Mouse (Mus musculus) MEL (cell line): ENCODE data around the gene Ccdc85c. TPM values are rescaled to one million over a fixed set of nuclear protein-coding genes. Genes with fewer than 3 reads are reported as not detected.

Experiments
- DNase-seq: peaks from one replicate; pipeline ENCODE4 v3.0.0; 2011; ENCODE audit warnings: low read depth, low spot score
- H3K27ac ChIP-seq: 2 replicates; pipeline ENCODE4 v1.5.1; 2012; ENCODE audit warnings: low read depth, mild to moderate bottlenecking, control low read depth, low read length, moderate library complexity; ENCODE audit not compliant: control insufficient read depth
- H3K27me3 ChIP-seq, 2 experiments: fragments of 150-350 bp in 1 of 2; sonication (generic) in 1 of 2; 2 replicates each; pipeline ENCODE4 v1.6.1; 2012; ENCODE audit warnings: low read length in 2 of 2, mild to moderate bottlenecking in 2 of 2, improper control_type of control experiment in 1 of 2, moderate library complexity in 1 of 2; ENCODE audit not compliant: insufficient read depth in 2 of 2, control insufficient read depth in 1 of 2
- H3K36me3 ChIP-seq, 2 experiments: 2 replicates each; pipeline ENCODE4 v1.6.1; 2012 to 2014; ENCODE audit warnings: low read length in 2 of 2, improper control_type of control experiment in 1 of 2, inconsistent platforms in 1 of 2, mild to moderate bottlenecking in 1 of 2; ENCODE audit not compliant: insufficient read depth in 2 of 2, control insufficient read depth in 1 of 2
- H3K4me1 ChIP-seq, 2 experiments: fragments of 150-350 bp in 1 of 2; sonication (generic) in 1 of 2; 2 replicates each; pipeline ENCODE4 v1.6.1; 2012; ENCODE audit warnings: low read length in 2 of 2, improper control_type of control experiment in 1 of 2, mild to moderate bottlenecking in 1 of 2; ENCODE audit not compliant: insufficient read depth in 2 of 2, control insufficient read depth in 1 of 2
- H3K4me3 ChIP-seq, 2 experiments: fragments of 150-350 bp in 1 of 2; sonication (generic) in 1 of 2; 2 replicates each; pipeline ENCODE4 v1.5.1; 2012; ENCODE audit warnings: low read depth in 2 of 2, low read length in 2 of 2, mild to moderate bottlenecking in 2 of 2, moderate library complexity in 2 of 2, control low read depth in 1 of 2, improper control_type of control experiment in 1 of 2; ENCODE audit not compliant: control insufficient read depth in 1 of 2, insufficient read depth in 1 of 2
- H3K79me2 ChIP-seq: 2 replicates; pipeline ENCODE4 v1.6.1; 2012; ENCODE audit warnings: mild to moderate bottlenecking, low read length, moderate library complexity; ENCODE audit not compliant: control insufficient read depth, poor library complexity, insufficient read depth
- H3K9ac ChIP-seq: 2 replicates; pipeline ENCODE4 v1.6.1; 2012; ENCODE audit warnings: low read depth, mild to moderate bottlenecking, control low read depth, low read length, moderate library complexity; ENCODE audit not compliant: control insufficient read depth, poor library complexity, severe bottlenecking
- H3K9me3 ChIP-seq: fragments of 150-350 bp; sonication (generic); replicated peaks from 2 replicates; pipeline ENCODE4 v1.6.1; 2012; ENCODE audit warnings: mild to moderate bottlenecking, low read length, improper control_type of control experiment, moderate library complexity; ENCODE audit not compliant: insufficient read depth
- BHLHE40 ChIP-seq: IDR thresholded peaks from 2 replicates; pipeline ENCODE4 v1.6.1; 2012; ENCODE audit warnings: low read depth, mild to moderate bottlenecking, inconsistent platforms, low read length, improper control_type of control experiment, borderline replicate concordance
- CTCF ChIP-seq, 3 experiments: IDR thresholded peaks in 2 of 3; conservative IDR thresholded peaks in 1 of 3; 2 replicates each; pipeline ENCODE4 v1.5.1; 2011 to 2012; ENCODE audit warnings: low read length in 3 of 3, low read depth in 2 of 3, mild to moderate bottlenecking in 2 of 3, improper control_type of control experiment in 1 of 3, inconsistent platforms in 1 of 3, mixed read lengths in 1 of 3, moderate library complexity in 1 of 3; ENCODE audit not compliant: control insufficient read depth in 1 of 3, insufficient read depth in 1 of 3, poor library complexity in 1 of 3, severe bottlenecking in 1 of 3
- EP300 ChIP-seq, 2 experiments: IDR thresholded peaks; 2 replicates each; pipeline ENCODE4 v1.6.1; 2011; ENCODE audit warnings: improper control_type of control experiment in 2 of 2, low read length in 2 of 2, low read depth in 1 of 2, mild to moderate bottlenecking in 1 of 2
- GABPA ChIP-seq: IDR thresholded peaks from 2 replicates; pipeline ENCODE4 v1.6.1; 2012; ENCODE audit warnings: low read depth, mild to moderate bottlenecking, inconsistent platforms, low read length, improper control_type of control experiment, moderate library complexity
- HCFC1 ChIP-seq: IDR thresholded peaks from 2 replicates; pipeline ENCODE4 v1.6.1; 2012; ENCODE audit warnings: low read depth, mild to moderate bottlenecking, inconsistent platforms, low read length, improper control_type of control experiment, moderate library complexity
- JUND ChIP-seq: IDR thresholded peaks from 2 replicates; pipeline ENCODE4 v1.6.1; 2011; ENCODE audit warnings: low read depth, mild to moderate bottlenecking, improper control_type of control experiment, low read length
- KAT2A ChIP-seq: conservative IDR thresholded peaks from 2 replicates; pipeline ENCODE4 v1.6.1; 2012; ENCODE audit warnings: low read depth, low read length, improper control_type of control experiment, inconsistent platforms
- MAX ChIP-seq: IDR thresholded peaks from 2 replicates; pipeline ENCODE4 v1.6.1; 2011; ENCODE audit warnings: low read length, improper control_type of control experiment
- MAZ ChIP-seq: IDR thresholded peaks from 2 replicates; pipeline ENCODE4 v1.6.1; 2012; ENCODE audit warnings: low read depth, mild to moderate bottlenecking, inconsistent platforms, low read length, improper control_type of control experiment
- MEF2A ChIP-seq: IDR thresholded peaks from 2 replicates; pipeline ENCODE4 v1.6.1; 2014; ENCODE audit warnings: low read depth, mild to moderate bottlenecking, inconsistent platforms, low read length, improper control_type of control experiment; ENCODE audit not compliant: poor library complexity, insufficient replicate concordance, severe bottlenecking; ENCODE audit errors: extremely low read depth
- MXI1 ChIP-seq: IDR thresholded peaks from 2 replicates; pipeline ENCODE4 v1.6.1; 2011; ENCODE audit warnings: mild to moderate bottlenecking, low read depth, low read length, improper control_type of control experiment
- NELFE ChIP-seq: IDR thresholded peaks from 2 replicates; pipeline ENCODE4 v1.6.1; 2011; ENCODE audit warnings: low read depth, low read length, improper control_type of control experiment
- NRF1 ChIP-seq: IDR thresholded peaks from 2 replicates; pipeline ENCODE4 v1.6.1; 2014; ENCODE audit warnings: low read depth, mild to moderate bottlenecking, inconsistent platforms, low read length, improper control_type of control experiment, moderate library complexity; ENCODE audit not compliant: poor library complexity, insufficient read depth, severe bottlenecking
- POLR2AphosphoS2 ChIP-seq: IDR thresholded peaks from 2 replicates; pipeline ENCODE4 v1.6.1; 2011; ENCODE audit warnings: low read length, improper control_type of control experiment
- POLR2AphosphoS5 ChIP-seq: IDR thresholded peaks from 2 replicates; pipeline ENCODE4 v1.6.1; 2012; ENCODE audit warnings: low read depth, borderline replicate concordance, mild to moderate bottlenecking, inconsistent platforms, low read length, moderate library complexity, mixed read lengths
- RAD21 ChIP-seq: IDR thresholded peaks from 2 replicates; pipeline ENCODE4 v1.6.1; 2011; ENCODE audit warnings: mild to moderate bottlenecking, low read depth, low read length, improper control_type of control experiment
- RCOR1 ChIP-seq: IDR thresholded peaks from 2 replicates; pipeline ENCODE4 v1.6.1; 2012; ENCODE audit warnings: low read depth, mild to moderate bottlenecking, inconsistent platforms, low read length, improper control_type of control experiment
- SMC3 ChIP-seq: IDR thresholded peaks from 2 replicates; pipeline ENCODE4 v1.6.1; 2011; ENCODE audit warnings: low read depth, low read length, improper control_type of control experiment
- TAL1 ChIP-seq: IDR thresholded peaks from 2 replicates; pipeline ENCODE4 v1.6.1; 2012; ENCODE audit warnings: mild to moderate bottlenecking, inconsistent platforms, low read length, moderate library complexity, mixed read lengths
- TBP ChIP-seq: IDR thresholded peaks from 2 replicates; pipeline ENCODE4 v1.8.0; 2011; ENCODE audit warnings: low read depth, low read length, improper control_type of control experiment
- TCF12 ChIP-seq: IDR thresholded peaks from 2 replicates; pipeline ENCODE4 v1.6.1; 2014; ENCODE audit warnings: low read depth, mild to moderate bottlenecking, inconsistent platforms, low read length, improper control_type of control experiment, moderate library complexity
- USF1 ChIP-seq: IDR thresholded peaks from 2 replicates; pipeline ENCODE4 v1.6.1; 2014; ENCODE audit warnings: low read depth, mild to moderate bottlenecking, inconsistent platforms, low read length, improper control_type of control experiment, moderate library complexity
- ZKSCAN1 ChIP-seq: IDR thresholded peaks from 2 replicates; pipeline ENCODE4 v1.6.1; 2012; ENCODE audit warnings: low read depth, mild to moderate bottlenecking, inconsistent platforms, low read length, improper control_type of control experiment, moderate library complexity
- ZMIZ1 ChIP-seq: IDR thresholded peaks from 2 replicates; pipeline ENCODE4 v1.6.1; 2012; ENCODE audit warnings: low read depth, mild to moderate bottlenecking, inconsistent platforms, low read length, improper control_type of control experiment, moderate library complexity
- polyA plus RNA-seq, 2 experiments: library from polyadenylated mRNA; stranded (reverse) in 1 of 2; unstranded in 1 of 2; fragments of >175 nt in 1 of 2; fragments of >200 nt in 1 of 2; gene quantifications; 2 replicates each; pipeline versions ENCODE4 v1.2.1 to v1.2.4; 2012; ENCODE audit warnings: low replicate concordance in 2 of 2, low read depth in 1 of 2; ENCODE audit not compliant: insufficient read length in 2 of 2, insufficient read depth in 1 of 2, missing spikeins in 1 of 2
- total RNA-seq: library from RNA; depleted of rRNA; stranded (reverse); fragments of 300-350 nt; gene quantifications from 2 replicates; pipeline ENCODE4 v1.2.3, GENCODE M21; 2012

The Ccdc85c gene
- total and polyA plus RNA-seq, 3 experiments = 19.8 to 24.8 TPM; not detected in 1

- Histone ChIP-seq H3K9me3 (no peaks in the 10 kb centered on the region), H3K4me3 (no peak overlapping the region), H3K36me3 (no peaks in the 10 kb centered on the region), H3K9ac (no peak overlapping the region), H3K27me3 (no peaks in the 10 kb centered on the region), H3K4me1 (no peaks in the 10 kb centered on the region), H3K27ac (no peak overlapping the region), H3K79me2 (no peaks in the 10 kb centered on the region)
- TF ChIP-seq MEF2A (no peak), TBP (no peak), GABPA (no peak), SMC3 (no peak), RAD21 (no peak), MXI1 (no peak), TAL1 (no peak), POLR2AphosphoS2 (no peak), EP300 (IDR thresholded peaks at IDR 0.05; ENCODE audit: low read depth in 1 of 2, low read length in 2 of 2) (no peak), RCOR1 (no peak), MAX (no peak), BHLHE40 (no peak), NELFE (no peak), ZMIZ1 (no peak), JUND (no peak), POLR2AphosphoS5 (no peak), NRF1 (no peak), HCFC1 (no peak), TCF12 (no peak), MAZ (no peak)
- no peak for DNase-seq
Measured at GRCm38 (mm10) chr12:108219163-108219562, 56.1 kb downstream of the Ccdc85c start.

- Histone ChIP-seq H3K79me2 (no peaks in the 10 kb centered on the region), H3K9me3 (no peaks in the 10 kb centered on the region), H3K36me3 (no peaks in the 10 kb centered on the region), H3K4me1 (no peaks in the 10 kb centered on the region), H3K27ac (no peak overlapping the region), H3K27me3 (no peaks in the 10 kb centered on the region), H3K4me3 (no peak overlapping the region), H3K9ac (no peak overlapping the region)
- peak; percentile 24 for DNase-seq
- no peak for TF ChIP-seq USF1
- TF ChIP-seq SMC3 = peak; percentile 34
- TF ChIP-seq ZKSCAN1 = no peak
- peak; percentile 37 to 62 (median 50) for TF ChIP-seq CTCF (IDR thresholded peaks at IDR 0.05 in 2 of 3, conservative IDR thresholded peaks at IDR 0.05 in 1 of 3; ENCODE audit: control insufficient read depth in 1 of 3, insufficient read depth in 1 of 3, low read depth in 2 of 3, low read length in 3 of 3, poor library complexity in 1 of 3, severe bottlenecking in 1 of 3)
- peak; percentile 37 for TF ChIP-seq RAD21
- no peak for TF ChIP-seq KAT2A
Measured at GRCm38 (mm10) chr12:108217572-108217971, 57.7 kb downstream of the Ccdc85c start.
